19 mouse cellular contexts compared by ENCODE assay signal in genomic region chr4:43187439-43187838, GRCm38 (mm10).
"Had no signal": no experiment of that assay in that cellular context is flagged by ENCODE, and none has a peak within 500 bp of the region (broad histone marks: within the 10 kb centered on the region; RNA-seq: fewer than 3 reads in every experiment).

No protein-coding gene starts in this region.

- ATAC-seq: hindbrain, postnatal 0 days; intestine, embryonic 16.5 days had no signal

- H3K27me3 ChIP-seq: heart, embryonic 12.5 days; hindbrain, embryonic 13.5 days; hindbrain, embryonic 15.5 days; limb, embryonic 12.5 days; liver, embryonic 13.5 days; liver, embryonic 15.5 days had no signal

- DNase-seq: gastrocnemius, adult 2 months; gastrocnemius, postnatal 10 days; gastrocnemius, postnatal 25 days; heart, adult 18-20 months; heart, postnatal 36 days; kidney, adult 11 months; kidney, adult 2 months; kidney, postnatal 10 days; kidney, postnatal 25 days; kidney, postnatal 4 days; liver; liver, embryonic 13.5 days had no signal
